In genomic region chr11:88187417-88188133, GRCm38 (mm10) we compare ENCODE assay signal across 8 mouse cellular contexts. TPM values are rescaled to one million over a fixed set of nuclear protein-coding genes. Genes with fewer than 3 reads are reported as not detected.
DNase-seq lines count a peak whose midpoint lies in the region; ATAC-seq lines count a peak whose summit lies in the region.

No protein-coding gene starts in this region.

- peak; percentile 89 for DNase-seq in MN1 (ENCODE audit: low spot score)
- DNase-seq in cerebellum, adult 9-10 months = peak; percentile 94
- peak; percentile 74 to 75 for DNase-seq in frontal cortex, postnatal 14 days (ENCODE audit: low spot score in 2 of 2)
- peak; percentile 59 to 61 for DNase-seq in layer of hippocampus, postnatal 25 days (ENCODE audit: extremely low spot score in 1 of 2, low spot score in 1 of 2)
- DNase-seq in lung, postnatal 14 days = peak; percentile 86
- DNase-seq in ovary, postnatal 36 days (ENCODE audit: low spot score) = peak; percentile 84
- DNase-seq in thymus, postnatal 14 days = peak; percentile 83

- peak overlapping the region; percentile 79 for H3K27ac ChIP-seq in hindbrain, embryonic 13.5 days

- peaks cover 25% of the 10 kb centered on the region for H3K4me1 ChIP-seq in hindbrain, embryonic 13.5 days (replicated peaks)

- H3K4me2 ChIP-seq in hindbrain, embryonic 13.5 days = peak overlapping the region; percentile 45

- no peak overlapping the region; the same call in 1 of the 2 replicates for H3K4me3 ChIP-seq in hindbrain, embryonic 13.5 days

- WGBS in hindbrain, embryonic 13.5 days = 12% methylated on average over 25 of the region's 25 CpGs

- no peaks in the 10 kb centered on the region for H3K9me3 ChIP-seq in hindbrain, embryonic 13.5 days

- peaks cover 30% of the 10 kb centered on the region for H3K27me3 ChIP-seq in hindbrain, embryonic 13.5 days

- peak overlapping the region; percentile 21 for H3K9ac ChIP-seq in hindbrain, embryonic 13.5 days

- H3K36me3 ChIP-seq in hindbrain, embryonic 13.5 days = peaks cover 25% of the 10 kb centered on the region

- ATAC-seq in hindbrain, embryonic 13.5 days (ENCODE audit: low FRiP score) = peak; percentile 84

RNA-seq across cellular contexts. Expression of gene Mrps23, which starts 16.6 kb away (rescaled TPM):
- 71.1 TPM in 2 replicates for polyA plus RNA-seq in hindbrain, embryonic 13.5 days (2015; fragmentation: Nextera tagmentation; extraction: Ambion mirVana)
- total RNA-seq in layer of hippocampus, postnatal 25 days (2021) = 10 to 100 TPM; 66.1 to 66.6 TPM
